Mouse (Mus musculus) adrenal gland, adult (tissue): ENCODE measurements at regions not wholly inside any gene's neighbourhood (a gene's known extent, or its start where the extent isn't known, plus 50 kb on each side); places are given as distances from the start of the nearest gene placed in this dataset.

Source experiments
- DNase-seq, 2 experiments: peaks; one replicate each; pipeline ENCODE4 v3.0.0; 2022 to 2023; ENCODE audit warnings: low spot score in 1 of 2; ENCODE audit not compliant: inconsistent age in 2 of 2

DNA sequence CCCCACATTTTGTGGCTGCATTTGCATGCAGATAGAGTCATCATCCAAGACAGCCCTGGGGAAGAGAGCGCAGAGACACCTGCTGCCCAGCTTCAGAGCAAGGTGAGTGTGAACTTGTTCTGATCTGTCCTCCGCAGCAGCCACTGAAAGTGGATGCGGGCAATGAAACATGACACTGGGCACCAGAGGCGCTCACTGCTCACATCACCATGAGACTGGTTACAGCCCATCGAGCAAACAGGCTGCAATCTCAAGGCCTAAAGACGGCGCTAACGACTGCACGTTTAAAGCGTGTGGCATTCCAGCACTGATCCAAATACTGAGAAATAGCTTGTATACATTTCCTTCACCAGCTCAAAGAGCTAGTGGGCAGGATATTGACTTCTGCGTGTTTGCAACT is 65.8 kb downstream of the Barhl2 start:
- DNase-seq = no peak

DNA sequence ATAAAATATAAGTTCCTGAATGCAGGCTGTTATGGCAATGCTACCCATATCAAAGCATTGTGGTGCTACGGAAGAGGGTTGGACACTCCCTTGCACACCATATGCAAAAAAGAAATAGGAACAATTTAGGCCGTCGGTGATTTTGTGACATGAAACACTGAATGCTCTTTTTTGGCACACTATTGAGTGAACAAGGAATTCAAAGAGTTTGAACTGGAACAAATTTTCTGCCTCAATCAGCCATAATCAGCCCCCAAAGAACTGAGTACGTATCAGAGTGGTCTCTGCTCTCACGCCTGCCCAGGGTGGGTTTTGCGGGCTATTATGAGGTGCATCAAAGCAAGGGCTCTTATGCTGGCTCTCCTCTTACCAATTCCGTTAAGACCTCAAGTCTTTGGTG is 71.3 kb downstream of the Barhl2 start:
- no peak for DNase-seq

DNA sequence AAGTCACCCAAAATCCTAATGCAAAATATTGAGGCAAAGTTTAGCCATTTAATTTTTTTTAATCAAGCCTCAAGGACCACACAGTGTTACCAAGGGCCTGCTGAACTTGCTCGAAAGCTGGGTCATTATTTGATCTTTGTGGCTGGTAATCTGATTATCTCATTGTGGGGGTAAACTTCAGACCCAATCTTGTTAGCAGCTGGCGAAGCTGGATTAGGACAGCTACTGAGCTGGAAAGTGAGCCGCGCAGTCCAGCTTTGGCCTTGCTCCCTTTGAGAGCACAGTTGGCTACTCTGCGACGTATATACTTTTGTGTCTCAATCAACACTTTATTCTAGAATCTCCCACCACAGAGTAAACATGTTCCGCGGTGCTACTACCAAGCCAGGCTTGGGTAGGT is 72.1 kb downstream of the Barhl2 start:
- no peak for DNase-seq

GRCm38 (mm10) chr5:106385219-106385618 is 72.7 kb downstream of the Barhl2 start:
- DNase-seq = no peak

DNA sequence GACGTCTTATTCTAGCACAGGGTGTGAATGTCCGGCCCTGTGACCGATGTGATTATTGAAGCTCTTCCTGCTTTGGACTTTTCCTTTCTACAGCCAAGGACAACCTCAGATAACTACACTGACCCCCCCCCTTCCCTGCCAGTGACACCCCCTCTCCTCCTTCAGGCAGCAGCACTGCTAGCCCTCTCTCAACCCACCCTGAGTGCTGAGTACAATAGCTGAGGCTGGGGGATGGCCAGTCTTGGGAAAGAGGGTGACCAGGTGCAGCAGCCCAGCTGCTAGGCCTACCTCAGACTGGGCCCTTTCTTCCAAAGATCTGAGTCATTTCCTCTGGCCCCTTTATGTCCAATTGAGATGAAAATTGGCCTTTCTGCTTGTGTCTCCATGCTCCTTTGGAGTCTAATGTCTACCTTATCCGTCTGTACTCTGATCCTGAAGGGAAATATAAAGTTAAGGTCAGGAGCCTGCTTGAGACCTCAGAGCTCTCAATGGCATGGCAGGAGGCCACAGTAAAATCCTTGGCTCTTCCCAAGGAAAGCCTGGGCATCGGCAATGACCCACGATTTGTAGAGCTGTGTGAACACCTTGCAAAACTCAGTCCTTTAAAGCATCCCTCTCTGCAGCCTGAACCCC is 73.7 kb downstream of the Barhl2 start:
- no peak for DNase-seq

GRCm38 (mm10) chr5:106381919-106382318 is 76.0 kb downstream of the Barhl2 start:
- DNase-seq = peak; percentile 9 to 56

GRCm38 (mm10) chr5:106380631-106381285 is 77.2 kb downstream of the Barhl2 start:
- no peak for DNase-seq

GRCm38 (mm10) chr5:106376781-106377525 is 81.0 kb downstream of the Barhl2 start:
- no peak for DNase-seq

GRCm38 (mm10) chr5:106367831-106368230 is 90.1 kb downstream of the Barhl2 start:
- DNase-seq = no peak

- DNase-seq = no peak
Observed at GRCm38 (mm10) chr5:106367312-106367711, 90.7 kb downstream of the Barhl2 start.

- DNase-seq = no peak
Observed at GRCm38 (mm10) chr5:106366006-106366405, 92.0 kb downstream of the Barhl2 start.

DNA sequence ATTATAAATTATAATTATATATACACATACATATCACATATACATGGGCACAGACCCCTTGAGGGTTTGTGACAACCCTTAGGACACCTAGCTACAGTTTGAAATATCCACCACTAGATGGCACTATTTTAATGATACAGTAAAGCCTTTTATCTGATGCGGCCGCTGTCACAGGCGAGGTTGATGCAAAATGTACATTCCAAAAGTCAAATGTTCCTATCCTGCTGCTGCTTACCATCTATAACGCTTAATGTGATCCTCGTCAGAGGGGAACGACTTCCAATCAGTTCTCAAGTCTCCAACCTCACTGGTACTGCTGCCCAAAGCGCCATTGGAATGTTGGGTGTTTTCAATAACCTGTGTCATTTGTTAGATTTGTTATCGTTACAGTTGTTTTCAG is 92.9 kb downstream of the Barhl2 start:
- peak in 1 of 2 experiments; percentile 45 for DNase-seq

DNA sequence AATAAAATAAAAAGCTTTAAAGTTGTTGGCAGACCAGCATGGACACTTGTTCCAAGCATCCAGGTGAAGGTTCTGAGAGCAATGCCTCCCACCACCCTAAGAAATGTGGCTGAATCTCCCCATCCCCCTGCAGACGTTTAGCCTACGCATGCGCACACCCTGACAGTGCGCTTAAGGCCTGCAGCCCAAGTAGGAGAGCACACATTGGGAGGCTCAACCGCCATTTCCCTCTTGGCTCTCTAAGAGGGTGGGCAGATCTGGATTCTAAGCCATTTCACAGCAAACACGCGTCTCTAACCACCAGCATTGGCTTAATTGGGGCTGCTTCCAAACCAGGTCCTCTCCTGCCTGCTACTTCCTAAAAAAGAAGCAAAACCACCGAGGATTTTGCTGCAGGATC is 106.6 kb downstream of the Barhl2 start:
- DNase-seq = no peak

DNA sequence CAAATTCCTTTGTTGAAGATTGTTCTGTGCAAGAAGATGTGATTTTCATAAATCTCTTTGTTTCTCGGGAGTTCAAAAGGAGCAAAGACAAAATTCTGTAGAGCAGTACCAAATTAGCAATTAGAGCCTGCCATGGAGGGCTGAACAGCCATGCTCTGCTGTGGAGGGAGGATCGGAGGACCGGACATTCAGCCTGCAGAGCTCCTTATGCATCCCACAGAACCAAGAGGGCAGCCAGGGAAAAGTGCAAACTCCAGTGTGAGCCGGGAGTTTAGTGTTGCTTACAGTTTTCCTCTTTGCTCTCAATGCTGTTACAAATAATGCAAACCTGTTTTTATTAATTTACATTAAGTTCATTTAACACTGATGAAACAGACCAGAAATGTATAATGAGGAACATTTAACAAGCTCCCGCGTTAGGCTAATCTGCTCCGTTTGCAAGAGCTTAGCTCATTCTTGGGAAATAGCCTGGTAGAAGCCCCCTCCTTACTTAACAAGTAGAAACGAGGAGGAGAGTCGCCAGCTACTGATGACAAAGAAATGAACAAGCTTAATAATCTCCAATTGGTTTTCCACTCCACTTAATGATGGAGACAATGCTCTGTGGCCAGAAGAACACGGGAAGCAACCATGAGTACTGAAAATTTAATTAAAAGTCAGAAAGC is 108.0 kb downstream of the Barhl2 start:
- DNase-seq = no peak

GRCm38 (mm10) chr5:106344308-106344707 is 113.7 kb downstream of the Barhl2 start:
- DNase-seq = no peak

DNA sequence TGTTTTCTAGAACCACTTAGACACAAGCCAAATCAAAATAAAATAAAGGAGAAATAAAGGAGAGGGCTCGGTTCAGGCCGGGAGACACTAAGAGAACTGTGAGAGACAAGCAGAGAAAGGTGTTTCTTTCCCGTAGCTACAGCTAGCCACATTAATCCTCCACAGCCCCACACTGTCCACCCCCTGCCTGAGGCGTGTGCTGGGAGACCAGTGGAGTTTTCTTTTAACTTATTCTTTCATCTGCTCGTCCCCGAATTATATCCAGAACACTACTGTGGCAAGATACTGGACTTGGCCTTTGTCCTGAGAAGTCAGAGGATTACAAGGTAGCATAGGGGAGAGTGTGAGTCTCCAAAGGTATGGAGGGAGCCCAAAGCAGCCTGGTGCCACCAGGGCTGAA is 114.4 kb downstream of the Barhl2 start:
- no peak for DNase-seq

- no peak for DNase-seq
Observed at GRCm38 (mm10) chr5:106341361-106341760, 116.6 kb downstream of the Barhl2 start.

DNA sequence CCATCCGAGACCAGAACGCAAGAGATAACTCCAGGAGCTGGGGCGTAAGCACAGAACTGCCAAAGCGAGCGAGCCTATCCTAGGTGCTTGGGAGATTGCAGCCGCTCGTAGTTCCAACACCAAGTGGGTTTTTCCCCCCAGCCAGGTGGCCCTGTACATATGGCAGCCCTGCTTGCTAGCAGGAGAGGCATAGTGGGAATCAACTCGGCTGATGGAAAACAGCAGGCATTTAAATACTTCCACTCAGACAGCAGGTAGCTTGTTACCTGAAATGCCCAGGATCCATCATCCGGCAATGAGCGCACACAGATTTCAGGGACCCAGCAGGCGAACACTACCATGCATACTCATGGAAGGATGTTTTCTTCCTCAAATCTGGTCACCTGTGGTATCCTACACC is 122.3 kb downstream of the Barhl2 start:
- no peak for DNase-seq

DNA sequence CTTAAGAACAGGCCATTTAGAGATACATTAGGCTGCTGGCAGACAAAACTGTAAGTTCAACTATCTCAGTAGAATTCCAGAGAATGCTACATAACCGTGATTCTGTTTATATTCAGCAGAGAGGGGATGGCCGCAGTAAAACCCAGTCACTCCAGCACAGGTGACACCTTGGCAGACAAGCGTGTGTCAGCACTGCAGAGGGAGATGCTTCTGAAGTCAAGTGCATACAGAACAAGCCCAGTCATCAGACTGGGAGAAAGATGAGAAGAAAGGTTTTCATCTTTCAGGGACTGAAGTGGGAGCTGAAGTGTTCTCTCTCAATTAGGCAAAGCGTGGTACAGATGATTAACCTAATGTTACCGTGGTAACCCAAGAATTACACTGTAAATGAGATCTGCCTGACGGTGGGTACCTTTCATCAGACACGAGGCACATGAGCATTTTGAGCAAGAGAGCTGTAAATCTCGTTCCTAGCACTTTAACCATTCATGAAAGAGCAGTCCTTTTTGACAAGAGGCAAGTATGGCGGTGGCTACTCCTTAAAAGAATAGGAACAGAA is 130.3 kb downstream of the Barhl2 start:
- DNase-seq = no peak

GRCm38 (mm10) chr5:106322574-106323215 is 135.3 kb downstream of the Barhl2 start:
- no peak for DNase-seq

- DNase-seq = peak in 1 of 2 experiments; percentile 27
Observed at GRCm38 (mm10) chr5:106321426-106321825, 136.5 kb downstream of the Barhl2 start.
